Mouse (Mus musculus) layer of hippocampus, adult 9-11 months (tissue): ENCODE results near the gene Fam168b.

ENCODE experiments used
- DNase-seq: peaks from one replicate; pipeline ENCODE4 v3.0.0; 2022

Gene Fam168b

DNA sequence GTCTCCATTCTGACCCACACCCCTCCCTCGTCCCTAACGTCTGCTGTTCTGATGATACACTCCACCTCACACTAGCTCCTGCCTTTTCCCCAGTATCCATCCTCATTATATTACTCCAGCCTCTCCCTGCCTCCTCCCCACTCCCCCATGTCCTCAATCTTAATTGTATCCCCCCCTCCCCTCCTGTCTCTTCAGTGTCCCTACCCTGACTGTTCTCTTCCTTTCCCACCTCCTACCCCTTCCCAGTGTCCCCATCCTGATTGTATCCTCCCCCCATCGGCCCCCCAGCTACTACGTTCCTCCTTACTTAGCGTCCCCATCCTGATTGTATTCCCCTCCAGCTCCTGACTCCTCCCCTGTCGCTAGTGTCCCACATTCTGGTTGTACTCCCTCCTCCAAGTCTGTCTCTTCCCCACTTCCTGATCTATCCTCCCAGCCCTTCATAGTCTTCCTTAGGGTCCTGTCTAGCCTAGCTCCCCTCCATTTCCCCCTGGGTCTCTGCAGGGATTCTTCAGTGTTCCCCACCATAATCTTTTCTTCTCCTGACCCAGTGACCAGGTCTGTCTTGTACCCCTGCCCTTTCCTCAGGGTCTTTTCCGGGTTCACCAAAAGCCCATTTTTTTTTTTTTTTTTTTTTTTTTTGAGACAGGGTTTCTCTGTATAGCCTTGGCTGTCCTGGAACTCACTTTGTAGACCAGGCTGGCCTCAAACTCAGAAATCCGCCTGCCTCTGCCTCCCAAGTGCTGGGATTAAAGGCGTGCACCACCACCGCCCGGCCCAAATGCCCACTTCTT lies 7.7 kb upstream of the Fam168b start:
- no peak for DNase-seq

DNA sequence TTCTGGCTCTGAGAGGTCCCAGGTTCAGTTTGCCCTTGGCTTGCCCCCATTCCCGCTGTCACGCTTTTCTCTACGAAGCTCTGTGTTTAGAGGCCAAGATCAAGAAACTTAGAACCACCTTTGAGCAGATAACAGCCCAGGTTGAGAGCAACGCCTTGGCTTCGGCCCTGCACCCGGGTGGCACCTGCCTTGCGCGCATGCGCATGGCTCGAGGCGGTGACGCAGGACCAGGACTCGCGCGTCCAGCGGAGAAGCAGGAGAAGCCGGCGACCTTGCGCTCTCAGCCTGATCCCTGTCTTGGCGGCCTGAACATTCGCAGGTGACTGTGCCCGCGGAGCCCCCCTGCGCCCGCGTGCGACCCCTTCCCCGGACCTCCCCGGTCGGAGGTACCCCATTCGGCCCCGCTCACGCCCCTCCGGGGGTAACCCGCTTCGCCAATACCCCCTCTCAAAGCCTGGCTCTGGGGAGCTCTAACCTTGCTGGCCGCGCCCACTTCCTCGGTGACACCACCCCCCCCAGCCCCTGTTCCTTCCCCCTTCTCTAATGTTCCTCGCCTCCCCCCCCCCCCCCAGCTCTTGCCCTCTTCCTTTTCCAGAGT lies 7.0 kb upstream of the Fam168b start, which contains the start of gene Plekhb2:
TSS of gene Plekhb2 (plus strand) at position 232 of the 598 bp plus-strand sequence.
- DNase-seq, result peak; percentile 86

DNA sequence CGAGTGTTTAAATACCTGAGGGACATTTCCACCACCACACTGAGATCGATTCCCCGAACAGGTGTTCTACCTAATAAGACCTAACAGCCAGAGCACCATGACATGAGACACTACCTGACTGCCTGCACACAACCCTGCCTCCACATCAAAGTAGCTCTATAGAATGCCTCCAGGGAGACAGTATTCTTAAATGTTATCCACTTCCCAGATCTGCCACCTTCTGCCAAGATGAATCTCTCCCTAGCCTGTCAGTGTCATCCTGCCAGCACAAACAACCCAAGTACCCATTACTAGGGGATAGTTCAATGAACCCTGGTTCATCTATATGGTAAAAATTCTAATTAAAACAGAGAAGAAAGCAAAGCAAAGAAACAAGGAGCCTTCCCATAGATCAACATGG lies 4.2 kb upstream of the Fam168b start:
- DNase-seq, result no peak

DNA sequence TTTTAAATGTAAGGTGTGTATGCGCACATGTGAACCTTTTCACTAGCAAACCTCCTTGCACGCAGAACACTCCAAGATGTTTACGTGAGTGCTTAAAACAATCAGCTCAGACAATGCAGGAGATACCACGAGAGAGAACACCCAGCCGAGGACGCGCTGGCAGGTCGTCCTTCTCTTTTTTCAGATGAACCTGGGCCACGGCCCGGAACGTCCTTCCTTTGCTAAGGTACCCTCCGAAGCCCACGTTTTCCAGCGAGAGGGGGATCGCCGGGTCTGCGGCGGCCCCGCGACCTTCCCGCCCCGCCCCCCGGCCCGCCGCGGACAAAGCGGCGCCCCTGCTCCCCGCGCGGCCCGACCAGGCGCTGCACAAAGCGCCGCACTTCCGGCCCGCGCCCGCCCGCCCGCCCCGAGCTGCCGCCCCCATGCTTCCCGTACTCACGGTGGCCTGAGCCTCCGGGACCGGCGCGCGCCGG lies 440 bp downstream of the Fam168b start:
- DNase-seq, result no peak

DNA sequence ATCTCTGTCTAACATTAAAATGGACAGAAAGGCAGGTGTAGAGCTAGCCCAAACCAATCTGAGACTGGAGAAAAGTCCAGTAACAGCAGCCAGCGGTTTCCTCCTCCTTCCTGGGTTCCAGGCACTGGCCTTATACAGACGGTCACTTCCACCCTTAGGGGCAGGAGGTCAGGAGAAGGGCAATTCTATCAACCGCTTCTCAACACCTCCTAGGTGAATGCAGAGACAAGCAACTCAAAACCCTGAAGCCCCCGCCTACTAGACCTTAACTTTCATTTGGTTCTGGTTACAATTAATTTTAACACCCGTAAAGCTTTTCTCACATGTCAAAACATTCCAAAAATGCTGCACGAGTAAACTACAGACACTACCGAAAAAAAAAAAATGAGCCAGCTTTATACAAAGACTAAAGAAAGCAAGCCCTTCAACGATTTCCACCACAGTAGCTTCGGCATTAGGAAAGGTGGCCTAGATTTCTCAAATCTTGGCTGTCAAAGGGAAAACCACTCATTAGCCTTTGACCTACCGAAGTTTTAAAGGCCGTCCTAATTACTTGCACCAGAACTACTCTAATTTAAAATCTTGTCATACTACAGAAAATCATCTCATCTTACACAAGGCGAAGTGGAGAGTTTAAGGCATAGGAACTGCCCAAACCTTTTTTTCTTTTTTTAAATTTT lies 1.0 kb downstream of the Fam168b start:
- no peak for DNase-seq

DNA sequence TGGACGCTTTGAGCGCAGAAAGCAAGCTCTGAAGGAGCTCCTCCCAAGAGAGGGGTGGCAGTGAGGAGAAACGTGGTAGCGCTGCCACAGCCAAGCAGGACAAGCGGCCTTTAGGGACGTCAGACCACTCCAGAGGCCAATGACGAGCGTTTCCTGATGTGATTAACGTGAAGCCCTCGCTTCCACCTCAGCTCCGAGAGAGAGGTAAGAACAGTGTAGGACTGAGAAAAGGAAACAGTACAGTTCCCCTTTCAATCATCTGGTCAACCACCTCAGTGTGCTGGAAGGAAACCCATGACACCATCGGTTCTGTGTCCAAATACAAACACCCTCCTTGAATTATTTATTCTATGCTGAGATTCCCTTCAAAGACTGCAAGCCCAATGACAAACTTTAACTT lies 3.6 kb downstream of the Fam168b start:
- no peak for DNase-seq

DNA sequence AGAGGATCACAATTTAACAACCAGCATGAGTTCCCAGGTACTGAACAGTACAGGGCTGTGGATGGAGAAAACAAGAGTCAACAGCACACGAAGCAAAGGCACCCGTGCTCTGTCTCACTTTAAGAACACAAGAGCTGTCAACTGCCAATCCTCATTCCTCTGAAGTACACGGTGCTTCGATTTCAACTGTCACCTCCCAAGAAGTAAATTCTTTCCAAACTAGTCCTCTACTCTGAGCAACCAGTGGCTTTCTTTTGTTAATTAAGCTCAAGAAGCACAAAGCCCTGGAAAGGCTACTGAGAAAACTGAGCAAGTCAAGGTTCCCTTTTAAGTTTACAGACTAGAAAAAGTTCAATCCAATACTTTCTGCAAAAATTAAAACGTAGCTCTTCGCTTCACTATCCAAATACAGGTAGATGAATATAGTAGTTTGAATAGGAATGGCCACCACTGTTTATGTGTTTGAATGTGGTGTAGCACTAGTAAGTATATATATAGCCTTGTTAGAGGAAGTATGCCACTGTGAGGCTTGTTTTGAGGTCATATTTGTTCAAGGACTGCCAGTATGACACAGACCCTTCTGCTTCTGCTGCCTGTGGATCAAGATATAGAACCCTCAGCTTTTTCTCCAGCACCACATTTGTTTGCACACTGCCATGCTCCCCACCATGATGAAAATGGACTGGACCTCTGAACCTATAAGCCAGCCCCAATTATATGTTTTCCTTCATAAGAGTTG lies 4.7 kb downstream of the Fam168b start:
- no peak for DNase-seq

DNA sequence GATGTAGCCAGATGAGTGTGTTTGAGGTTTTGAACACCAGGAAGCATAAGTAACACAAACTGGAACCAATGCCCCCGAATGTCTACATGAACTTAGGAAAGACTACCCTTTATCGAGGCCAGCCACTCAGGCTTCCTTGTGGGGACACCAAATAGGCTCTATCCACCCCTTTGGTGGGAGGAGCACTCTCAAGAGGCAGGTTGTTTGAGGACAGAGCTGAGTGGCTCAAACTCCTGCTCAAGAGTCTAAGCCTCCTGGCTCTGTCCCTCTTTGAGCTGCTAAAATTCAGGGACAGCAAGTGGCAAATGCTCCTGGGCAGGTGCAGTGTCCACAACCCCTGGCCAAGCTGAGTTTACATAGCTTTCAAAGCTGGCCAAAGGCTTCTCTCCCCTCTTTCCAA lies 8.0 kb downstream of the Fam168b start:
- no peak for DNase-seq

DNA sequence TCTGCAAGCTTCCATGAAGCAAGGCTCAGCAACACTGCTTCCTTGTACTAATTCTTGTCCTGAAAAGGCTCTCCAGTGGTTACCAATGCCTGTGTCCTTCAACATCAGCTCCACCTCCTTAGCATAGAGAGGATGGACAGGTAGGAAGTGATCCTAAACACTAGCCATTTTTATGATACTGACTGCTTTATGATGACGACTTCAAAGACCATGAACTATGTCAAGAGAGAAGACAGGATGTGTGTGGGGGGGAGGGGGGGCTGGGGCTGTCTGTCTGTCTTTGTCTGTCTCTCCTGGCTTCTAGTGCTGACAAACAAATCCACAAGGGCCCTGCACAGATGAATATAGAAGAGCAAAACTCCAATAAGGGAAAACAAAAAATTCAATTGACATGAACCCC lies 11.5 kb downstream of the Fam168b start:
- DNase-seq, result no peak

DNA sequence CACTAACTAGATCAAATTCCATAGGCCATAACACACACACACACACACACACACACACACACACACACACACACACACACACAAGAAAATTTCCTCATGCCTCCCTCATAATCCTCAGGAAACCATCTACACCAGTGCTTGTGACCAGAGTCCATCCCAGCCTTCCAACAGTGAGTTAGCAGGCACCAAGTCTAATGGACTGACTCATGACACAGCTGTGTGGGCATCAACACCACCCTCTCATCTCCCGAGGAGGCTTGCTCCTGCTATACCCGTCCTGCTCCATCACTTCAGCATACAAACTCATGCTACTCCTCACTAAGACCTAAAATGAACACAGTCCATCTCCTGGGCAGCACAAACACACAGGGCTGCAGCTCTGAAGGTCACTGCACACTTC lies 11.9 kb downstream of the Fam168b start:
- no peak for DNase-seq

DNA sequence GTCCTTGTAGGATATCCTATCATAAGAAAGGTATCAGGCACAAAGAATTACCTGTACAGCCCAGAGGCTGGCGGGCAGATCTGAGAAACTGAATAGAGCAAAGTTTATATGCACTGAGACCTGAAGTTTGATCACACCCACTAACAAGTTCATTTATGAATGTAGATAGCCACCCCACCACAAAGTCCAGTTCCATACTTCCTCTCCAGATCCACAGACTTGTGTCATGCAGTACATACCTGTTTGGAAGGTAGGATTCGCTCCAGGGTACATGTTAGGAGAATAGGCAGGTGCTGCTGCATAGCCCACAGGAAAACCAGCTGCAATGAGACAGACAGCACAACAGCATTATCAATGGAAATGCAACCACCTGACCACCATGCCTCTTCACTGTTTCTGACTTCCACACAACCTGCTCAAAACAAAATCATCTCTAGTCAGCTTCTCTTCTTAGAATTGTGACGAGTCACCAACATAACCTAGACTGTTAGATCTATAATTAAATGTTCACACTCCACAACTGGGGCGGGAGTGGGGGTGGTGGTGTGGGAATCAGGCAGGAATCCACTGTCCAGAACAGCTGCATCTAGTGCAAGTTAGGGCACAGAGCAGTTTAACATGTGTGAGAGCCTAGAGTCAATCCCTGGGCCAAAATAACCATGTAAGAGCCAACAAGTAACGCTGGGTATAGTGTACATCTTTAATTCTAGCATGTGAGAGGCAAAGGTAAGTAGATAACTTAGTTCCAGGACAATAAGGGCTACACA lies 14.2 kb downstream of the Fam168b start:
- DNase-seq, result no peak

DNA sequence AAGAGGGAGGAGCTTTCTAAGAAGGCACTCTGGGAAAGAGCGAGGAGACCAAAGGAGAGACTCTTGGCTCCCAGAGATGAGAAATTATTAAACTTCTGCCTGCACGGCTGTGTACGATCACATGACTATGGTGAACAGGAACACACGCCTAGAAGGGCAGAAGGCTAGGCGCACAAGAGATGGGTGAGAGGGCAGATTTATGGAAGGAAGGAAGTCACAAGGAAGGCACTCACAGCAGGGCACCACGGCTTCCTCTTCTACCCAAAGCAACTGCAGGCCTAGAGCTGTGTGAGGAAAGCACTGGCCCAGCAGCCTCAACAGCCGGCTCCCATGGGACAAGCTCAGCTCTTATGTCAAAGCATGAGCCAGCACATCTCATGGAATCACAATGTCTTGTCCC lies 15.0 kb downstream of the Fam168b start:
- no peak for DNase-seq

DNA sequence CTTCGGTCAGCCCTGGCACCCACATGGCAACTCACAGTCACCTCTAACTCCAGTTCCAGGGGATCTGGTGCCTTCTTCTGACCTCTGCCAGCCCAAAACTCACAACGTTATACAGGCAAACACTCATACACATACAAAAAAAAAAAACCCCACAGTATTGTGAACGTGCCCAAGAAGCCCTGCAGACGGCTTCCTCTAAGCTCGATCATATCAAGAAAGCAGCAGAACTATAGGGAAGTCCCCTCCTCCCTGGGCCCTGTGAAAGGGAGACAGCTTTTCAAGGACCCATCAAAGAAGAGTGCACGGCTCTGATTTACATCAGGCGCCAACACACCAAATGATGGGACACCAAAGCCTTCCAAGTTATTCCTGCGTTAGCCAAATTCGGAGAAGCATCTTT lies 17.0 kb downstream of the Fam168b start:
- DNase-seq, result no peak

DNA sequence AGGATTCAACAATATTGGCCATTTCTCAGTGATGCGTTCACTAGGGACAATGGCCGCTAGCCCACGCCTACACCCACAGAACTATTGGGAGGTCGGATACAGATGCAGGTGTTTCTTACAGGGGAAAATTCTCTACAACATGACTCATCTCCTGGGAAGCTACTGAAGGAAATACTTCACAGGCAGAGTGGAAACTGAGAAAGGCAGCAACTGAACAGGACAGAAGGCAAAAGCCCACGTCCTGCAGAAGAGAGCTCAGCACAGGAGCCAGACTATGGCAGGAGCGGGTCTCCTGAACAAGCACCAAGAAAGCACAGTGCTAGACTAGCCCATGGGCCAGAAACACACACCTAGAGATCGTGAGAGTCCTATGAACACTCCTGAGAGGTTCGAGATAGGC lies 18.7 kb downstream of the Fam168b start:
- no peak for DNase-seq

DNA sequence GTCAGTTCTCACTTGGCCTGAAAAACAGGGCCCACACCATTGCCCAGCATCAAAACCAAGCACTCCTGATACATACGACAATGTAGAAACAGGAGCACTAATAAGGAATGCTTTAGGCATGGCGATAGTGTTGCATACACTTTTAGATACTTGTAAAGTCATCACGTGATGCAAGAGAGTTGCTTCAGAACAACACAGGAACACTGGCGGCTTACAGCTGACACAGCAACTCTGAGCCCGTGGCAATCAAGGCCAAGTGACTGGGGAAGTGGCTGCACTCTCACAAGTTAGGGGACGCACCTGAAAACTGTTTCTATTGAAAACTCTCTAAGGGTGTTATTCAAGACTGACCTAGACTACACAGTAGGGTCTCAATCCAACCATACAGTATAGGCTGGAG lies 19.5 kb downstream of the Fam168b start:
- no peak for DNase-seq

DNA sequence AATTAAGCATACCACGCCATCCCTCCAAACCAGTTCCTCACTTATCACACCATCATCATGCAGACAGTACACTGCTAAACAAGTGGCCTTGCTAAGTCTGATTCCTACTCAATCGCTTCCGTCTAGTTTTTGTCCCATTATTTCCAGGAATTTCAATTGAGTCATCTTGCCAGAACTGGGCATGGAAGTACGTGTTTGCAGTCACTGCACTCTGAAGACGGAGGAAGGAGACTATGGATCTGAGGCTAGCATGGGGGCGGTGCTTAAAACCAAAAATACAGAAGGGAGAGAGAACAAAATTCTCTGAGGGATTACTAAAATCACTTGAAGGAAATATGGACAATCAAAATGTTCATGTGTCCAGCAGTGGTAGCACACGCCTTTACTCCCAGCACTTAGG lies 20.1 kb downstream of the Fam168b start:
- no peak for DNase-seq

DNA sequence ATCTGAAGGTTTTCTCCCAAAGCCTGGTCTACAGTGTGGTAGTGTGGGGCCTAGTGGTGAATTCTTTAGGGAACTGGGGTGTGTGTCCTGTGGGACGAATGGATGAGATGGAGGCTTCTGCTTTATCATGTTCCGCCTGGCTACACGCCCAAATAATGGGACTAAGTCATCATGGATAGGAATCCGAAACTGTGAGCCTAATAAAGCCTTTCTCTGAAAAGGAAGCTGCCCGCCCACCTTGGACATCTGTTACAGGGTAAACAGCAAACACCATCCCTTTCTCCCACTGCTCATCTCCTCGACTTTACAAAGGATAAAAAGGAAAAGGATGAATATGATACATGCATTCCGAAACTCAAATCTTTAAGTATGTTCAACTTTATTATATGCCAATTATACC lies 20.9 kb downstream of the Fam168b start:
- DNase-seq, result no peak

DNA sequence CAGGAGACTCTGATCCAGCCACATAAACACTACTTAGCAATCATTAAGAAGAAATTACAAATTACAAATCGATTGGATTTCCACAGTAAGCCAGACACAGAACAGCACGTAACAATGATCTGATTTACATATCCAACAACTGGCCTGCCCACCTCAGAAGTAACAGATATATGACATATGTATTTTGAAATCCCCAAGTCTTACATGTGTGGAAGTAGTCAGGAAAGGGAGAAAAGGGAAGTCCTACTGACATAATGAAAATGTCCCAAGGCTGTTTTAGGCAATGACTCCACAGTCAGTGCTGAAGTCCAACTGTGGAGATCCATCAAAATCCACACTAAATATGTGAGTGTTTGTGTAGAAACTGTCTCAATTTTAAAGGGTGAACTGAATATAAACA lies 21.5 kb downstream of the Fam168b start:
- no peak for DNase-seq

DNA sequence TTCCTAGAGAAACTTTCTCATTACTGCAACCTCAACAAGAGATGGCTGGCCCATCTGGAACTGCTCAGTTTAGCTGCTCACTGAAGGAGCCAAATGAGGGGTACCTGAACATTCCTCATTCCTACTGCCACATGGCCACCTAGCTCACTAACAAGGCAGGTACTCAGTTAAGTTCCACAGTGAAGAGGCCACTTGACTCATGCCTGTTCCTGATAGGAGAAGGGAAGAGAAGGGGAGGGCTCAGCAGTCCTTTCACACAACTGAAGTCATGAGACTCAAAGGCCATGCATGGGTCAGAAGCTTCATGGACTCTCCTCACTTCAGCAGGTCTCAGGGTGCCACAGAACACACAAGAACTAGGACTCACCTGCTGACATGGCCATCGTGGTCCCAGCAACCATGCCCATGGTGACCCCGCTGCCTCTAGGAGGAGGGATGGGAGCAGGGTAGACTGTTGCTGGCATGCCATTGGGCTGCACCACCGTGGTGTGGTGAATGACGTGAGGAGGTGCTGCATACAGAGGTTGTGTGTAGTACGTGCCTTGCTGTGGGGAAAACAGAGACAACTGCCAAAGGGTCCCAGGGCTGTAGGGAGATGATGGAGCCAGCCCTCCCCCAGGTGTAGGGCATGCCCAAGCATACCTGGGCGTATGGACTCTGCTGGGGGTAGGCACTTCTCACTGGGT lies 23.5 kb downstream of the Fam168b start:
- DNase-seq, result no peak

DNA sequence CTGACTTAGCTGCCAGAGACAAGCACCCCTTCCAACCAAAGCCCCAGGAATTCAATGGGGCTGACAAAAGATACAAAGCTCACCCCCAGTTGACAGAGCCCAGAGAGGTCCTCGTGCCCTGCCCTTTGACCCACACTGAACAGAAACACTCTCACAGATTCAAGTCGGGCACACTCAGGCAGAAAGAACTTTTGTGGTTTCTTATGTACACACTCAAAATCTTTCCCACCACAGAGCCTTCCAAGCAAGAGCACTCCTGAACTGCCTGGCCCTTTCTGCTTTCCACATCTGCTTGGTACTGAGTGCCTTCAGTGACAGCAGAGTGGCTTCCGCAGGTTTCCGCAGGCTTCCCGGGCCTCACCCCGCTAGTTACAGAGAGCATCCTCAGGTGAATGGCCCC lies 27.0 kb downstream of the Fam168b start:
- DNase-seq, result no peak

DNA sequence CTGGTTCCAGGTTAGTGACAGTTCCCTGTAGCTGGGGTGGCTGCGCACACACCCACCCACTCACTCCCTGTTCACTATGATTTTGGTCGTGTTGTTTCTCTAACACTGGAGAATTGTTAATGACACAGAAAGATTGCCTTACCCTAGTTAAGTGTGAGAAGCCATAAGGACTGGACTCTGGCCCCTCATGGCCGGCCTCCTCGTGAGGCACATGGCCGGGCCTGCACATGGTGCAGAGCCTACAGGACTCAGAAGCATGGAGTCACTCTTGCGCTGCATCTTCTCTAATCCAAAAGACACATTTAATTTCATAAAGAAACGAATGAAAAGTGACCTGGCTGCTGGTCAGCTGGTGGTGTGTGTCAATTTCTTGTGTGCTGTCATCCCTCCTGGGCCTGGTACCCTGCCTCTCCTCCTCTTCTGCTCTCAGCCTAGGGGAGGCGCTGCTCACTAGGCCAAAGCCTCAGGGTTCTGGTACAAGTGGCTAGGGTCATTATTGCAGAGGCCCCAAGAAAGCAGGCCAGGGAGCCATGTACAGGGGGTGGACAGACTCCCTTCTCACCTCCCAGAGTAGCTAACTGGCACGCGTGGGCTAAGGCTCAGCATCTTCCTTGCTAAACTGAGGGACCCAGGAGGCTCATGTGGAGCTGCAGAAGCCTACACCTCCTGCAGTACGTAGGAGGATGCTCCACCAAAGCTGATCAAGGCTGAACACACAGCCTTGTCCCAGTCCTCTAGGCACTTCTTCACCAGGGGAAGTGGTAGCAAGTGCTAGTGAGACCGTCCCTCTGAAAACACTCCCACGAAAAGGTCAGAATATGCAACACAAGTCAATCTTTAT lies 30.2 kb downstream of the Fam168b start:
- DNase-seq, result no peak
